Mouse (Mus musculus) megakaryocyte, embryonic 14.5 days (primary cell): Measurements from ENCODE around the gene Lama1.

Experiments
- FLI1 ChIP-seq: IDR thresholded peaks from 2 replicates; pipeline ENCODE4 v1.6.1; 2012; ENCODE audit warnings: low read length, inconsistent platforms, mixed read lengths
- GATA1 ChIP-seq: IDR thresholded peaks from 3 replicates; pipeline ENCODE4 v1.6.1; 2012; ENCODE audit warnings: mixed read lengths, low read length, inconsistent platforms, borderline replicate concordance

DNA sequence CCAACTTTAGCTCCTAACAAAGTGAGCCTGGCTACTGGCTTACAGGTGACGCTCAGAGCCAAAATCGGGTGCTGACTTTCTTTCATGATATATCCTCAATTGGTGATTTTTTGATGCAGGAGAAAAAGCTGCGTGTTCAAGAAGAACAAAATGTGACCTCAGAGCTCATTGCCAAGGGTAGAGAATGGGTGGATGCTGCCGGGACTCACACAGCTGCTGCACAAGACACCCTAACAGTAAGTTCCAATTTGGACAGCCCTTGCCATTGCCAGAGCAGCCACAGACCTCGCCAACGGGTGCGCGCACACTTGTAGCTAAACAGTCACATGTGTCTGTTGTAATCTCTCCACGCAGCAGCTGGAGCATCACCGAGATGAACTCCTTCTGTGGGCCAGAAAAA lies 94.0 kb downstream of the Lama1 start:
- TF ChIP-seq GATA1 (no peak), FLI1 (no peak)
